Mouse (Mus musculus) splenic B cell, adult 2 months (primary cell): ENCODE results near the gene Fbxw2.
"Not testable (repeated sequence)": the region's sequence is repeated elsewhere in the genome, so short reads cannot be mapped to it uniquely, and the experiment has no call there.

Source experiments
- DNase-seq: peaks from one replicate; pipeline ENCODE4 v3.0.0-alpha.2; 2011; ENCODE audit warnings: low read depth, low spot score
- H3K27me3 ChIP-seq: 2 replicates; pipeline ENCODE4 v1.6.1; 2012; ENCODE audit warnings: mild to moderate bottlenecking, low read length, moderate library complexity, mixed read lengths; ENCODE audit not compliant: control insufficient read depth, poor library complexity, insufficient read depth, severe bottlenecking
- H3K36me3 ChIP-seq: 2 replicates; pipeline ENCODE4 v1.6.1; 2012; ENCODE audit warnings: mild to moderate bottlenecking, low read length, moderate library complexity, mixed read lengths; ENCODE audit not compliant: control insufficient read depth, poor library complexity, insufficient read depth, severe bottlenecking

Fbxw2 gene

GRCm38 (mm10) chr2:34801516-34802482 lies 24.3 kb downstream of the Fbxw2 start:
- no peaks in the 10 kb centered on the region for H3K27me3 ChIP-seq
- DNase-seq: peak; percentile 99
- peaks cover 4% of the 10 kb centered on the region; the same call in 1 of the 2 replicates for H3K36me3 ChIP-seq

GRCm38 (mm10) chr2:34800371-34800770 lies 25.7 kb downstream of the Fbxw2 start:
- Histone ChIP-seq H3K27me3 (no peaks in the 10 kb centered on the region), H3K36me3 (peaks cover 3% of the 10 kb centered on the region; the same call in 1 of the 2 replicates)
- DNase-seq: no peak

DNA sequence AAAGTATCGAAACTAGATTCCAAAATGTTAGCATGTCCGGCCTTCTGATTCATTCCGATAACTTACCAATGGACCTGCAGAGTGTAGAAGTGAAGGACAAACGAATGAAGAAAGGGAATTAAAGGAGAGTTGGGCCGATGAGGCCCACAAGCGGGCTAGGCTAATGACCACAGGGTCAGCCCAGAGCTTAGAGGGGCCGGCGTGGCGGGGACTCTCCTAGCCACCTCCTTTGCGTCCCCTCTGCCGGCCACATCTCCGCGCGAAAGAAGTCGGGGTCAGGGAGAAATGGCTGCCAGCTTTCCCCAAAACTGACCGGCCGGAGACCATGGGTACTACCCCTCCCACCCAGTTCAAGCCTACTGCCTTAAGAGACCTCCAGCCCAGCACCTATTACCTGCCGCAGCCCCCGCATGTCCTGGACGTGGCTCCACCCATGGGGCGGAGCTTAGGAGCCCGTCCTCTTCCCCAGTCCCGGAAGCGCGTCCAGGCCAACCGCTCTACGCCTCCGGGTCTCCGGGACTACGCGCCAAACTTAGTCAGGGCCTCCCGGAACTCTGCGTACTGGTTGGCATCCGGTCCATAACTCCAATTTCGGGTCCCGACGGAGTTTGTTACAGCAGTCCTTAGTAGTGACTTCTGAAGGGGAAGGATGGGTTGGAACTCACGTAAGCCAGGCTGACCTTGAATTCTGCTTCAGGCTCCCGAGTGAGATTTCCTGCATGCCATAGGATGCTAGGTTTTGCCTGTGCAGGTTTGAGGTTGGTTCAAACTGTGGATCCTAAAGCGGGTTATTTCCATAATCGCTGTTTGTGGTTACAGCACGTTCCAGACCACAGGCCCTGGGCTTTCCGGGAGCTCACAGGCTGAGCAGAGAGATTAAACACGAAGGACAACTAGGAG lies 26.5 kb downstream of the Fbxw2 start, which contains the start of gene Rabepk:
Gene Rabepk (minus strand): TSS at position 556 of the 900 bp plus-strand sequence.
- DNase-seq: peak; percentile 87
- H3K27me3 ChIP-seq: no peaks in the 10 kb centered on the region
- no peaks in the 10 kb centered on the region; the same call in 1 of the 2 replicates for H3K36me3 ChIP-seq

DNA sequence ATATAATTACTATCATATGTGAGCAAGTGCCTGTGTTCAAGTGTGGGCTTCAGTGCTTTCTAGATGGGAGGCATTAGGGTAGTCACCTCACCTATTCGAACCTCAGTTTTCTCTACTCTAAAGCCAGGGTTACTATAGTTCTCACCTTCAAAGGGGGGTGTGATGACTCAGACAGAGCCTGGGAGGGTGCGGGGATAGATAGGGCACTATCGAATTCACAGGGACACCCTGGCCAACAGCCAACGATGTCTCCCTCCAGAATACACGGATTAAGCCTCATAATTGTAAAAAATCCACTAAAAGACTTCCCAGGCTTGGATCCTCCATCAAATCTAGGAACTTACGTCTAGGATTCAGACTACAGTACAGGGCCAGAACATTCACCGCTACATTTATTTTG lies 30.7 kb downstream of the Fbxw2 start:
- Histone ChIP-seq H3K27me3 (no peaks in the 10 kb centered on the region), H3K36me3 (no peaks in the 10 kb centered on the region; the same call in 1 of the 2 replicates)
- no peak for DNase-seq

GRCm38 (mm10) chr2:34794511-34794910 lies 31.6 kb downstream of the Fbxw2 start:
- no peaks in the 10 kb centered on the region for H3K27me3 ChIP-seq
- DNase-seq: no peak

GRCm38 (mm10) chr2:34792543-34792942 lies 33.6 kb downstream of the Fbxw2 start:
- not testable (repeated sequence) for H3K27me3 ChIP-seq, H3K36me3 ChIP-seq, DNase-seq

More at GRCm38 (mm10) chr2:34794511-34794910, 31.6 kb downstream of the Fbxw2 start:
- no peaks in the 10 kb centered on the region; the same call in 1 of the 2 replicates for H3K36me3 ChIP-seq

DNA sequence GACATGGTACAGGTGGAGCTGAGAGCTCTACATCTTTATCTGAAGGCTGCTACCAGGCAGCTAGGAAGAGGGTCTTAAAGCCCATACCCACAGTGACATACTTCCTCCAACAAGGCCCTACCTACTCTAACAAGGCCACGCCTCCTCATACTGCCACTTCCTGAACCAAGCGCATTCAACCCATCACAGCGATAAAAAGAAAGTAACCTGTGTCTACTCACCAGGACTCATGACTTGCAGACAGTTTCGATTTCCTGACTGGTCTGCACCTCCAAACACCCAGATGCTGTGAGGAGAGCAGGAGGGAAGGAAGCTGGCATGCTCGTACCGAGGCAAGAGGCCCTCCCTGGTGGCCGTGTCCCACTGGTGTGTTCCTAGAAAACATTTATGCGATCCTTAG lies 35.8 kb downstream of the Fbxw2 start:
- DNase-seq: peak; percentile 83

GRCm38 (mm10) chr2:34784085-34784484 lies 42.0 kb downstream of the Fbxw2 start:
- H3K27me3 ChIP-seq: no peaks in the 10 kb centered on the region
- peak; percentile 83 for DNase-seq
- peaks cover 8% of the 10 kb centered on the region for H3K36me3 ChIP-seq

More for the DNA sequence above, 35.8 kb downstream of the Fbxw2 start:
- no peaks in the 10 kb centered on the region for H3K27me3 ChIP-seq
- no peaks in the 10 kb centered on the region; the same call in 1 of the 2 replicates for H3K36me3 ChIP-seq

DNA sequence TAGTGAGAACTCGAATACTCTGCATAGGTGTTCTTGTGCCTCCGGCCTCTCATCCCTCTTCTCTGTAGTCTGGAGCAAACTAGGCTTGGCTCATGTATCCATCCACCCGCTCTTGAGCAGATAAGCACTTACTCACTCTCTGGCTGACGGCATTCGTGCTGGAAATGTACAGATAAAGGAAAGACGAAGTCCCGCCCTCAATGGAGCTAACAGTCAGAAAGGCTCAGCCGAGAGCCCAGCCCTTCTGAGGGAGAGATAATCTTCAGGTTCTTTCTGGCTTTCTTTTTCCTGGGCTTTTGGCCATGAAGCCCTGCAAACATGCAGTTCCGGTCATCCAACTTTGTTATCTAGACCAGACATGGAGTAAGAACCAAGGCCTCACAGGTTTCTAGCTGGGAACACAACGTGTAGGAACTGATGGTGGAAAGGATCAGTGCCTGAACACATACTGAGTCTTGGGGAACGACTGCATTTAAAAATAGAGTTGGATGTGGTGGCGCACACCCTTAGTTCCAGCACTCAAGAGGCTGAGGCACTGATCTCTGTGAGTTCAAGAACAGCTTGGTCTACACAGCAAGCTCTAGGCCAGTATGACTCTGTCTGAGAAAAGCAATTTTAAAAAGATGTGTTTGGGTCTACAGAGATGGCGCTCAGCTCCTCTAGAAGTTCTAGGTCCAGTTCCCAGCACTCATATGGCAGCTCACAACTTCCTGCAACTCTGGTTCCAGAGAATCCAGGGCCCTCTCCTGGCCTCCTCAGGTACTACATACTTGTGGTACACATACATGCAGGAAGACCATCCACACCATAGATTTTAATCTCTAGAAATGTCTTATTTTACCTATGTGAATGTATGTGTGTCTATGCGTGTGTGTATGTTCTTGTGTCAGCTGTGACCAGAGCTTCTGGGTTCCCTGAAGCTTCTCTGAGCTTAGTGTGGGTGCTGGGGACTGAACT lies 42.8 kb downstream of the Fbxw2 start:
- peaks cover 8% of the 10 kb centered on the region for H3K36me3 ChIP-seq
- no peaks in the 10 kb centered on the region for H3K27me3 ChIP-seq
- no peak for DNase-seq

DNA sequence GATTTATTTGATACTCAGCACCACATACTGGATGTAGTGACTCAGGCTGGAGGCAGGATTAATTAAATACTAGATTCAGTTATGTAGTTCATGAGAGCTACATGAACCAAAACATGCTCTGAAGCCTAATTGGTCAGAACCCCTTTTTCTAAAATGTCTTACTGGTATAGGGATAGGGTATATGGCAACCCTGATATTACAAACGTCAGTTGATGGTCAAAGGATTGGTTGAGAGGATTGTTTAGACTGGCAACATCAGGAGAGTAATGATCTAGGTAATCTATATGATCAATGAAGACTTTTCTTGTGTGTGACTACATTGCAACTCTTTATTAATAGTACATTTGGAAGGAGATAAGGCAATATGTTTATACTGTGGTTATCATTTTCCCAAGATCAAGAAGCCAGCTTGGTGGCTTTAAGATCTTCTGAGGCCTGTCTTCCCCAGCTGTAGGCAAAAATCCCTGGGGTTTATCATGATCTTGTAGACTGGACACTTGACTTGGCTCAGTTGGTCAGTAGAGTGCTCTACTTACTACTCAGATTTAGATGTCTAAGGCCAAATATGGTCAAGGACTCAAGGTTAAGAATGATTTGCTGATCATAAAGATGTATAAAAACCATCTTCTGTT lies 48.8 kb downstream of the Fbxw2 start:
- DNase-seq: no peak
- no peaks in the 10 kb centered on the region for H3K27me3 ChIP-seq
- H3K36me3 ChIP-seq: peaks cover 27% of the 10 kb centered on the region

DNA sequence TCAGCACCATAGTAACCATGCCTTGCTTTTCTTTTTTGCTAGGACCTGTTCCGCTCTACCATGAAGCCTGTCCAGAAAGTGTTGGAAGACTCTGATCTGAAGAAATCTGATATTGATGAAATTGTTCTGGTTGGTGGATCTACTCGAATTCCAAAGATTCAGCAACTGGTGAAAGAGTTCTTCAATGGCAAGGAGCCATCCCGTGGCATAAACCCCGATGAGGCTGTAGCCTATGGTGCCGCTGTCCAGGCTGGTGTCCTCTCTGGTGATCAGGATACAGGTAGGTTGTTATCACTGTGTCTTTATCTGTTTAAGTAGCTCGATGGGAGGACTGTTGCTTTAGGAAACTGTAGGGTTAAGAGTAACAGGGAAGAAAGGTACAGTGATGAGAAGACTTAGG lies 51.6 kb downstream of the Fbxw2 start:
- H3K36me3 ChIP-seq: peaks cover 25% of the 10 kb centered on the region
- no peaks in the 10 kb centered on the region for H3K27me3 ChIP-seq
- DNase-seq: no peak

GRCm38 (mm10) chr2:34773673-34774072 lies 52.4 kb downstream of the Fbxw2 start:
- Histone ChIP-seq H3K27me3 (no peaks in the 10 kb centered on the region), H3K36me3 (peaks cover 23% of the 10 kb centered on the region)
- DNase-seq: no peak
